Mouse (Mus musculus): Measurements from ENCODE around the gene F12. TPM values are rescaled to one million over a fixed set of nuclear protein-coding genes. Genes with fewer than 3 reads are reported as not detected.

F12 gene
- total and polyA plus RNA-seq, 3 experiments: not detected

DNA sequence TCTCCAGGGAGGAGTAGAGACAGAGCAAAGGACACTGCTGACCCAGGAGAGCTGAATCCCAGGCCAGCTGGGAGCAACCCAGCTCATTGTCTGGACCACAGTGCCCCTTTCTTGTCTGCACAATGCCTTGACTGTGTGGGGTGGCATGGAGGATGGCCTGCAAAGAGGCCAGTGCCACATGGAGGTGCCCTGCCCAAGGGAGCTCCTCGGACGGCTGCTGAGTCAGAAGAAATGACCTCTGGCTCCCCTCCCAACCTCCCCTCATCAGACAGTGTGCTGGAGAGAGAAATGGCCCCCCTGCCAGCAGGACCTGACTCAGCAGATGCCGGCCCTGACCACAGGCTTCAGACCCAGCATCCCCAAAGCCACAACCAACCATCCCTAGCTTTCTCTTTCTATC, 38.6 kb upstream of the F12 start:
- Histone ChIP-seq H3K79me2 (replicated peaks; ENCODE audit: control insufficient read depth, extremely low read depth, insufficient read depth, poor library complexity, severe bottlenecking) (no peaks in the 10 kb centered on the region), H3K4me2 (ENCODE audit: insufficient read depth, low read depth, poor library complexity, severe bottlenecking) (no peak overlapping the region), H3K27ac (ENCODE audit: insufficient read depth, low read depth) (no peak overlapping the region), H3K9me3 (replicated peaks; ENCODE audit: low read length) (no peaks in the 10 kb centered on the region), H3K4me1 (ENCODE audit: control insufficient read depth in 1 of 2, insufficient read depth in 2 of 2) (peaks cover 0 to 37% of the 10 kb centered on the region in 2 experiments; a peak in 2 of 4 replicates), H3K4me3 (replicated peaks in 1 of 3; ENCODE audit: low read depth in 2 of 3, low read length in 2 of 3, poor library complexity in 1 of 3) (no peak overlapping the region), H3K27me3 (replicated peaks) (peaks cover 8% of the 10 kb centered on the region), H3K9ac (ENCODE audit: insufficient read depth, low read depth) (no peak overlapping the region), H3K36me3 (replicated peaks in 1 of 2; ENCODE audit: control insufficient read depth in 1 of 2, insufficient read depth in 1 of 2, low read length in 1 of 2) (peaks cover 32 to 62% of the 10 kb centered on the region in 2 experiments)
- in situ Hi-C loops (cut with MboI; ENCODE audit: low pct_ligation_motif_present, low pct_unique_long_range_greater_than_20kb, low sequenced_read_pairs) (loop anchor here (5.0 kb wide), 1 partner anchor 38 kb away; the partner anchor contains the start of gene F12), dilution Hi-C loops (cut with MboI; ENCODE audit: extremely low pct_ligation_motif_present, extremely low pct_unique_long_range_greater_than_20kb, low sequenced_read_pairs) (no loop called here)
- TF ChIP-seq NELFE (IDR thresholded peaks at IDR 0.05; ENCODE audit: low read depth, low read length) (no peak), EP300 (IDR thresholded peaks at IDR 0.05; ENCODE audit: low read length) (no peak), POLR2AphosphoS2 (IDR thresholded peaks at IDR 0.05; ENCODE audit: low read depth, low read length) (no peak), JUND (conservative IDR thresholded peaks at IDR 0.05; ENCODE audit: low read depth, low read length) (no peak), ELF1 (IDR thresholded peaks at IDR 0.05; ENCODE audit: low read depth, low read length) (no peak), CTCF (conservative IDR thresholded peaks at IDR 0.05 in 1 of 2, IDR thresholded peaks at IDR 0.05 in 1 of 2; ENCODE audit: low read depth in 2 of 2, low read length in 2 of 2) (no peak), TBP (conservative IDR thresholded peaks at IDR 0.05; ENCODE audit: low read depth, low read length) (no peak), ZKSCAN1 (IDR thresholded peaks at IDR 0.05; ENCODE audit: borderline replicate concordance, low read depth, low read length) (no peak)
- DNase-seq (ENCODE audit: extremely low read depth): no peak

DNA sequence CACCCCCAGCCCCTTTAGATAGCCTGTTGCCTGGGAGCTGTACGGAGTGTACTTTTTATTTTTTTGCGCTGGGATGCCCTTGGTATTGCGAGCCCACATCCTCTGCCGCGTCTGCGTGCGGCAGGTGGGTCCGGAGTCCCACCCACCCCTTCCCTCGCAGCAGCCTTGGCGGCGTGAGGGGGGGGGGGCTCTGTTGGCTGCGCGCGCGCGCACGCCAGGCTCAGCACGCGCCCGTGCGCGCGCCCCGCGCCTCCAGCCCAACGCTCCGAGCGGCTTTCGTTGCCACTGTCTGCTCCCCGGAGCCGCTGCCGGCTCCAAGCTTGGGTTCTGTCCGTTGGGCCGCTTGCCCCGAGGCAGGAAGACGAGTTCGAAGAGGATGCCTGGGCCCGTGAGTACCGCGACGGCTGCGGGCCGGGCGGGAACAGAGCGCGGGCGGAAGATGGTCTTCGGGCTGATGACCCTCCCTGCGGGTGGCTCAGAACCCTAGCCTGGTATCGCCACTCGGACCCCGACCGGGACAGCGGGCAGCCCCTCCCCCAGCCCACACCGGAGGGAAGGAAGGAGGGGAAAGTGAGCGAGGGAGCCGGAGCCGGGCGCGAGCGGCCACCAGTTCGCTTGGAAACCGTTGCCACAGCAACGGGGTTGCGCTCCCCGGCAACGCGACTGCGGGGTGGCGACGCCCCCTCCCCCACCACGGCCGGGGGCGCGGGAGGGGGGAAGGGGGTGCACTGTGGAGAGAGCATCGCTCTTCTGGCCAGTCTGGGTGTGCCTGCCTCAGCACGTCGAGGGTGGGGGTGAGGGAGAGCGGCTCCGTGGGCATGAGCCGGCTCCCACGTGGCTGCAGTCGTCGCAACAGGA, 37.7 kb upstream of the F12 start, which contains the start of gene Prr7:
Gene Prr7 (plus strand): TSS at position 241 of the 858 bp plus-strand sequence.
- no peak for TF ChIP-seq CTCF (conservative IDR thresholded peaks at IDR 0.05 in 1 of 2, IDR thresholded peaks at IDR 0.05 in 1 of 2; ENCODE audit: low read depth in 2 of 2, low read length in 2 of 2)
- TF ChIP-seq POLR2AphosphoS2 (IDR thresholded peaks at IDR 0.05; ENCODE audit: low read depth, low read length): 0 out of 2 replicates have a peak, but pooled peaks have one; percentile 29
- Histone ChIP-seq H3K4me2 (ENCODE audit: insufficient read depth, low read depth, poor library complexity, severe bottlenecking) (no peak within 1 kb of the TSS), H3K9ac (ENCODE audit: insufficient read depth, low read depth) (no peak within 1 kb of the TSS), H3K4me3 (replicated peaks in 1 of 3; ENCODE audit: low read depth in 2 of 3, low read length in 2 of 3, poor library complexity in 1 of 3) (no peak within 1 kb of the TSS), H3K4me1 (ENCODE audit: control insufficient read depth in 1 of 2, insufficient read depth in 2 of 2) (peaks cover 0 to 37% of the 10 kb centered on the region in 2 experiments; a peak in 2 of 4 replicates), H3K27ac (ENCODE audit: insufficient read depth, low read depth) (no peak within 1 kb of the TSS), H3K79me2 (replicated peaks; ENCODE audit: control insufficient read depth, extremely low read depth, insufficient read depth, poor library complexity, severe bottlenecking) (no peaks in the 10 kb centered on the region), H3K27me3 (replicated peaks) (peaks cover under 1% of the 10 kb centered on the region), H3K9me3 (replicated peaks; ENCODE audit: low read length) (no peaks in the 10 kb centered on the region), H3K36me3 (replicated peaks in 1 of 2; ENCODE audit: control insufficient read depth in 1 of 2, insufficient read depth in 1 of 2, low read length in 1 of 2) (peaks cover 40 to 71% of the 10 kb centered on the region in 2 experiments)
- dilution Hi-C loops (cut with MboI; ENCODE audit: extremely low pct_ligation_motif_present, extremely low pct_unique_long_range_greater_than_20kb, low sequenced_read_pairs) (no loop called here), in situ Hi-C loops (cut with MboI; ENCODE audit: low pct_ligation_motif_present, low pct_unique_long_range_greater_than_20kb, low sequenced_read_pairs) (no loop called here)
- DNase-seq (ENCODE audit: extremely low read depth): no peak

DNA sequence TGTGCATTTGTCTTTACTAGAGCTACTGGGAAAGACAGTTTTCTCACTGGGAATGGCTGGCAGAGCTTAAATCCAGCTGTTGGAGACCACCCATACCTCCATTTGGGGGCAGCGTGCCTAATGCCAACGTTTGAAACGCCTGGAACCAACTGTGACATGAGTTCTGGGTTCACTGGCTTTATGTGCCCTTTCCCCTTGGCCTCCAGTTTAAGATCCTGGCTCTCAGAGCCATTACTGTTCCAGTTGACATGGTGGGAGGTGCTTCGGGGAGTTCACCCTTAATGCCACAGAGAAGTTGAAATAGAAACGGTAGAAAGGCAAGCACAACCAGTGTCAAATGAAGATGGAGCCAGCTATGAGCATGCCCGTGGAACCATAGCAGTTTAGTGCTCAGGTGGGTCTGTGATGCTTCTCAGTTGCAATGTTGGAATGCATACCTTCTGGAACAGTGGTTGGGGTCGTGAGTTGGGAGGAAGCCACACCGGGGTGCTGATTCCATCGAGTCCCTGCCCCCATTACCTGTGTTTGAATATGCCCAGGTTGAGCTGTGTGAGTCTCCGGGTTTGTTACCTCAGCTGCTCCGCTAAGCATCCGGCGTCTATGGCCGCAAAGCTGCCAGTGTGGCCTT, 36.9 kb upstream of the F12 start:
- in situ Hi-C loops (cut with MboI; ENCODE audit: low pct_ligation_motif_present, low pct_unique_long_range_greater_than_20kb, low sequenced_read_pairs) (no loop called here), dilution Hi-C loops (cut with MboI; ENCODE audit: extremely low pct_ligation_motif_present, extremely low pct_unique_long_range_greater_than_20kb, low sequenced_read_pairs) (no loop called here)
- TF ChIP-seq MYC (IDR thresholded peaks at IDR 0.05; ENCODE audit: low read depth, low read length) (no peak), ZNF384 (IDR thresholded peaks at IDR 0.05; ENCODE audit: low read depth, low read length) (no peak), USF1 (IDR thresholded peaks at IDR 0.05; ENCODE audit: low read depth, low read length) (no peak), POLR2A (IDR thresholded peaks at IDR 0.05; ENCODE audit: low read depth, low read length) (no peak), MXI1 (IDR thresholded peaks at IDR 0.05; ENCODE audit: low read depth, low read length) (no peak), NELFE (IDR thresholded peaks at IDR 0.05; ENCODE audit: low read depth, low read length) (no peak)
- H3K4me1 ChIP-seq (ENCODE audit: control insufficient read depth in 1 of 2, insufficient read depth in 2 of 2): peaks cover 0 to 37% of the 10 kb centered on the region in 2 experiments; a peak in 2 of 4 replicates
- DNase-seq (ENCODE audit: extremely low read depth): no peak
- no peaks in the 10 kb centered on the region for H3K27me3 ChIP-seq (replicated peaks)
- H3K9me3 ChIP-seq (replicated peaks; ENCODE audit: low read length): no peaks in the 10 kb centered on the region
- H3K79me2 ChIP-seq (replicated peaks; ENCODE audit: control insufficient read depth, extremely low read depth, insufficient read depth, poor library complexity, severe bottlenecking): no peaks in the 10 kb centered on the region
- H3K9ac ChIP-seq (ENCODE audit: insufficient read depth, low read depth): no peak overlapping the region
- no peak overlapping the region for H3K4me3 ChIP-seq (replicated peaks in 1 of 3; ENCODE audit: low read depth in 2 of 3, low read length in 2 of 3, poor library complexity in 1 of 3)
- H3K27ac ChIP-seq (ENCODE audit: insufficient read depth, low read depth): no peak overlapping the region
- peaks cover 48 to 78% of the 10 kb centered on the region in 2 experiments for H3K36me3 ChIP-seq (replicated peaks in 1 of 2; ENCODE audit: control insufficient read depth in 1 of 2, insufficient read depth in 1 of 2, low read length in 1 of 2)
- no peak overlapping the region for H3K4me2 ChIP-seq (ENCODE audit: insufficient read depth, low read depth, poor library complexity, severe bottlenecking)

Data from CH12.LX (cell line).